Mouse (Mus musculus): ENCODE measurements around the gene Cnga3.

DNA sequence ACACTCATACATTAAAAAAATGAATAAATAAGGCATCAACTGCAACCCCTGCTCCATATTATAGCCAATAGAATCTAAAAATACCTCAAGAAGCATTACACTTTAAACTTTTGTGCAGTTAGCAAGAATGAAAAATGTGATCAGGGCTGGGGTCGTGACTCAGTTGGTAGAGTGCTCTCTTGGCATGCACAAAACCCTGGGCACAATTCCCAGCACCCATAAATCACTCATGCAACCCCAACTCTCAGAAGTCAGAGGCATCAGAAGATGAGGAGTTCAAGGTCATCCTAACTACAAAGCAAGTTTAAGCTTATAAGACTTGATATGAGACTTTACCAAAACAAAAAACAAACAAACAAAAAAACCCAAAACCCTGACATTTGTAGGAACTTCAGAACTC lies 73.5 kb downstream of the Cnga3 start:
- no peak for TF ChIP-seq POLR2A (IDR thresholded peaks at IDR 0.05; ENCODE audit: low read depth, low read length)
- TF ChIP-seq CTCF (conservative IDR thresholded peaks at IDR 0.05; ENCODE audit: insufficient read depth, insufficient read length, low read depth, low read length): no peak
